Mouse (Mus musculus) midbrain, postnatal 0 days (tissue): ENCODE results near the gene Trrap. TPM values are rescaled to one million over a fixed set of nuclear protein-coding genes. Genes with fewer than 3 reads are reported as not detected.
A peak's percentile ranks its signal among the peaks of the same experiment; 100 is the strongest.

ENCODE experiments used
- ATAC-seq: fragments of 200-750 bp; cut with Nextera tagmentation; 2 replicates; pipeline ENCODE4 v1.8.0; 2017; ENCODE audit warnings: moderate number of reproducible peaks, mild to moderate bottlenecking, moderate TSS enrichment, moderate library complexity; ENCODE audit not compliant: low FRiP score
- DNase-seq: peaks from one replicate; pipeline ENCODE4 v3.0.0-alpha.2; 2015; ENCODE audit warnings: low spot score
- H3K27ac ChIP-seq: fragments of 300-500 bp; sonication (generic); 2 replicates; pipeline ENCODE4 v1.5.1; 2014; ENCODE audit warnings: low read depth, mild to moderate bottlenecking, low read length, mixed read lengths
- H3K27me3 ChIP-seq: fragments of 300-500 bp; sonication (generic); 2 replicates; pipeline ENCODE4 v1.6.1; 2014; ENCODE audit warnings: low read length, control low read depth, mixed read lengths; ENCODE audit not compliant: insufficient read depth
- H3K36me3 ChIP-seq: fragments of 300-500 bp; sonication (generic); 2 replicates; pipeline ENCODE4 v1.6.1; 2014; ENCODE audit warnings: low read length, control low read depth, mixed read lengths; ENCODE audit not compliant: insufficient read depth
- H3K4me1 ChIP-seq: fragments of 300-500 bp; sonication (generic); 2 replicates; pipeline ENCODE4 v1.6.1; 2014; ENCODE audit warnings: mild to moderate bottlenecking, control low read depth, antibody characterized with exemption, low read length, mixed read lengths; ENCODE audit not compliant: insufficient read depth
- H3K4me2 ChIP-seq: fragments of 300-500 bp; sonication (generic); 2 replicates; pipeline ENCODE4 v1.6.1; 2014; ENCODE audit warnings: low read depth, mild to moderate bottlenecking, low read length, mixed read lengths; ENCODE audit not compliant: poor library complexity, severe bottlenecking
- H3K4me3 ChIP-seq: fragments of 300-500 bp; sonication (generic); 2 replicates; pipeline ENCODE4 v1.5.1; 2014; ENCODE audit warnings: low read depth, mild to moderate bottlenecking, low read length, moderate library complexity
- H3K9ac ChIP-seq: fragments of 300-500 bp; sonication (generic); replicated peaks from 2 replicates; pipeline ENCODE4 v1.6.1; 2014; ENCODE audit warnings: mild to moderate bottlenecking, low read length, moderate library complexity, mixed read lengths; ENCODE audit not compliant: poor library complexity, severe bottlenecking
- H3K9me3 ChIP-seq: fragments of 300-500 bp; sonication (generic); 2 replicates; pipeline ENCODE4 v1.6.1; 2016; ENCODE audit warnings: low read length, control low read depth
- CTCF ChIP-seq: IDR thresholded peaks from 2 replicates; pipeline ENCODE4 v1.5.1; 2016; ENCODE audit warnings: antibody characterized with exemption, mild to moderate bottlenecking
- WGBS: fragments of 180-500 bp; shearing (Covaris S2); extraction: QIAGEN DNeasy Blood & Tissue Kit; methylation state at CpG from one replicate; pipeline ENCODE4 v1.1.7; 2014; 5-methylcytosine and 5-hydroxymethylcytosine counted together
- polyA plus RNA-seq: library from polyadenylated mRNA; unstranded; fragments of >200 nt; fragmentation: Nextera tagmentation; extraction: Ambion mirVana; gene quantifications from 2 replicates; pipeline ENCODE4 v1.2.1, GENCODE M21; 2015
- total RNA-seq: library from RNA; depleted of rRNA; stranded (reverse); fragments of >200 nt; gene quantifications from 2 replicates; pipeline ENCODE4 v1.2.3, GENCODE M21; 2014

The Trrap gene
- total and polyA plus RNA-seq, 2 experiments from 2014 or later = 66.8 to 136 TPM

GRCm38 (mm10) chr5:144828365-144829102, 61.0 kb downstream of the Trrap start:
- 94% methylated on average over 20 of the region's 20 CpGs for WGBS
- no peak overlapping the region for H3K9ac ChIP-seq
- no peak overlapping the region for H3K4me3 ChIP-seq
- no peak overlapping the region for H3K27ac ChIP-seq
- H3K27me3 ChIP-seq = no peaks in the 10 kb centered on the region
- H3K9me3 ChIP-seq = no peaks in the 10 kb centered on the region
- peaks cover 92% of the 10 kb centered on the region for H3K36me3 ChIP-seq
- no peak for TF ChIP-seq CTCF
- ATAC-seq (no peak), DNase-seq (peak; percentile 15)
- no peak overlapping the region for H3K4me2 ChIP-seq
- H3K4me1 ChIP-seq = no peaks in the 10 kb centered on the region

GRCm38 (mm10) chr5:144829631-144830030, 62.1 kb downstream of the Trrap start:
- Histone ChIP-seq H3K36me3 (peaks cover 89% of the 10 kb centered on the region), H3K4me2 (no peak overlapping the region), H3K4me3 (no peak overlapping the region), H3K27ac (no peak overlapping the region), H3K27me3 (no peaks in the 10 kb centered on the region), H3K9me3 (no peaks in the 10 kb centered on the region), H3K9ac (no peak overlapping the region), H3K4me1 (no peaks in the 10 kb centered on the region)
- no peak for ATAC-seq
- WGBS = 92% methylated on average over 4 of the region's 4 CpGs
- no peak for DNase-seq
- no peak for TF ChIP-seq CTCF

GRCm38 (mm10) chr5:144831840-144832469, 64.4 kb downstream of the Trrap start:
- no peak for ATAC-seq
- H3K9me3 ChIP-seq = no peaks in the 10 kb centered on the region
- 93% methylated on average over 9 of the region's 9 CpGs for WGBS
- no peak overlapping the region for H3K27ac ChIP-seq
- H3K4me2 ChIP-seq = no peak overlapping the region
- H3K4me3 ChIP-seq = no peak overlapping the region
- H3K4me1 ChIP-seq = no peaks in the 10 kb centered on the region
- no peaks in the 10 kb centered on the region for H3K27me3 ChIP-seq
- H3K9ac ChIP-seq = no peak overlapping the region
- peaks cover 88% of the 10 kb centered on the region for H3K36me3 ChIP-seq
- TF ChIP-seq CTCF = no peak
- DNase-seq = no peak

GRCm38 (mm10) chr5:144836100-144836499, 68.6 kb downstream of the Trrap start:
- Histone ChIP-seq H3K27ac (no peak overlapping the region), H3K4me2 (no peak overlapping the region), H3K36me3 (peaks cover 93% of the 10 kb centered on the region), H3K4me1 (no peaks in the 10 kb centered on the region), H3K4me3 (no peak overlapping the region), H3K9me3 (no peaks in the 10 kb centered on the region), H3K9ac (no peak overlapping the region), H3K27me3 (no peaks in the 10 kb centered on the region)
- DNase-seq = peak; percentile 71
- peak; percentile 71 for TF ChIP-seq CTCF
- WGBS = 95% methylated on average over 3 of the region's 3 CpGs
- ATAC-seq = no peak

GRCm38 (mm10) chr5:144845352-144845751, 77.8 kb downstream of the Trrap start:
- no peaks in the 10 kb centered on the region for H3K27me3 ChIP-seq
- no peaks in the 10 kb centered on the region for H3K9me3 ChIP-seq
- H3K4me1 ChIP-seq = no peaks in the 10 kb centered on the region
- DNase-seq = no peak
- H3K4me2 ChIP-seq = no peak overlapping the region
- WGBS = 95% methylated on average over 20 of the region's 20 CpGs
- no peak for ATAC-seq
- no peak overlapping the region for H3K9ac ChIP-seq
- peaks cover 90% of the 10 kb centered on the region for H3K36me3 ChIP-seq
- TF ChIP-seq CTCF = no peak
- no peak overlapping the region for H3K27ac ChIP-seq
- no peak overlapping the region for H3K4me3 ChIP-seq

GRCm38 (mm10) chr5:144848735-144849134, 81.2 kb downstream of the Trrap start:
- H3K4me1 ChIP-seq = no peaks in the 10 kb centered on the region
- H3K36me3 ChIP-seq = peaks cover 90% of the 10 kb centered on the region
- H3K4me3 ChIP-seq = no peak overlapping the region
- no peak overlapping the region for H3K4me2 ChIP-seq
- no peak overlapping the region for H3K9ac ChIP-seq
- ATAC-seq = no peak
- H3K9me3 ChIP-seq = no peaks in the 10 kb centered on the region
- H3K27ac ChIP-seq = no peak overlapping the region
- no peak for TF ChIP-seq CTCF
- DNase-seq = peak; percentile 6
- no peaks in the 10 kb centered on the region for H3K27me3 ChIP-seq
- WGBS = 80% methylated on average over 5 of the region's 5 CpGs
